Mouse (Mus musculus): ENCODE measurements around the gene Adamtsl4.

DNA sequence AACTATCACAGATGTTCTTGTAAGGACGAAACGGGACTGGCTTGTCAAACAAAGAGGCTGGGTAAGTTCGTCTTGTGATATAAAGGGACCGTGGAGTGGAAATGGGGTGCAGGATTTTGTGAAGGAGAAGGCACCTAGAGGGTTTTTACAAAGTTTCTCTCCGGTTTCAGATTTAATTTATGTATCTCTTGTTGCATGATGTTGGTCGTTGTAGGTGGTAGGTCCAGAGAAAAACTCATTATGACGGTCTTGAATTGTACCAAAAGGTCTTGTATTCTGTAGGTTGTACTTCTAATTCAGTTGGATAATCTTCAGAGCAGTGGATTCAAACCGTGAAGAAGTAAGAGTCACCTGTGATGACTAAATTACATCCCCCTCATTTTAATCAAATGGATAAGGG, 27.8 kb downstream of the Adamtsl4 start:
- TF ChIP-seq CTCF (IDR thresholded peaks at IDR 0.05; ENCODE audit: control insufficient read depth, insufficient read depth, insufficient read length) (no peak), CEBPB (IDR thresholded peaks at IDR 0.05; ENCODE audit: low read depth) (no peak), MYOG (IDR thresholded peaks at IDR 0.05; ENCODE audit: control insufficient read depth, extremely low read depth, insufficient read length) (no peak), MAX (IDR thresholded peaks at IDR 0.05) (no peak)

Data from C2C12 (cell line).